Mouse (Mus musculus) thymus, adult 2 months (tissue): ENCODE data around the gene Cemip2. TPM values are rescaled to one million over a fixed set of nuclear protein-coding genes. Genes with fewer than 3 reads are reported as not detected.

Experiments used
- DNase-seq: peaks from one replicate; pipeline ENCODE4 v3.0.0; 2021
- H3K27ac ChIP-seq: fragments of 200-500 bp; 2 replicates; pipeline ENCODE4 v1.5.1; 2012; ENCODE audit warnings: low read length, control low read depth; ENCODE audit not compliant: control insufficient read depth, insufficient read depth
- H3K27me3 ChIP-seq: fragments of 200-500 bp; 2 replicates; pipeline ENCODE4 v1.6.1; 2012; ENCODE audit warnings: mild to moderate bottlenecking, low read length, moderate library complexity, mixed read lengths; ENCODE audit not compliant: control insufficient read depth, insufficient read depth
- H3K36me3 ChIP-seq: fragments of 200-500 bp; 2 replicates; pipeline ENCODE4 v1.6.1; 2012; ENCODE audit warnings: mild to moderate bottlenecking, low read length, moderate library complexity; ENCODE audit not compliant: control insufficient read depth, insufficient read depth
- H3K4me1 ChIP-seq: fragments of 200-500 bp; replicated peaks from 2 replicates; pipeline ENCODE4 v1.6.1; 2012; ENCODE audit warnings: low read length; ENCODE audit not compliant: control insufficient read depth, insufficient read depth
- H3K4me3 ChIP-seq: fragments of 200-500 bp; 2 replicates; pipeline ENCODE4 v1.5.1; 2012; ENCODE audit warnings: mild to moderate bottlenecking, low read length, control low read depth, moderate library complexity; ENCODE audit not compliant: control insufficient read depth, insufficient read depth
- CTCF ChIP-seq: fragments of 200-500 bp; IDR thresholded peaks from 2 replicates; pipeline ENCODE4 v1.5.1; 2012; ENCODE audit warnings: mild to moderate bottlenecking, control low read depth, low read length, moderate library complexity, borderline replicate concordance; ENCODE audit not compliant: control insufficient read depth, poor library complexity, insufficient read depth; ENCODE audit errors: extremely low read depth
- POLR2A ChIP-seq: fragments of 200-500 bp; IDR thresholded peaks from 2 replicates; pipeline ENCODE4 v1.6.1; 2012; ENCODE audit warnings: mild to moderate bottlenecking, low read length, control low read depth, moderate library complexity; ENCODE audit not compliant: control insufficient read depth, poor library complexity, insufficient read depth; ENCODE audit errors: extremely low read depth
- WGBS: fragments of 180-500 bp; shearing (Covaris S2); methylation state at CpG from one replicate; pipeline ENCODE4 v1.1.7; 2018; 5-methylcytosine and 5-hydroxymethylcytosine counted together
- polyA plus RNA-seq: library from polyadenylated mRNA; depleted of rRNA; stranded (reverse); fragments of >200 nt; gene quantifications from 2 replicates; pipeline ENCODE4 v1.2.3, GENCODE M21; 2012

The Cemip2 gene
- polyA plus RNA-seq, 1 experiment = 3.1 TPM

DNA sequence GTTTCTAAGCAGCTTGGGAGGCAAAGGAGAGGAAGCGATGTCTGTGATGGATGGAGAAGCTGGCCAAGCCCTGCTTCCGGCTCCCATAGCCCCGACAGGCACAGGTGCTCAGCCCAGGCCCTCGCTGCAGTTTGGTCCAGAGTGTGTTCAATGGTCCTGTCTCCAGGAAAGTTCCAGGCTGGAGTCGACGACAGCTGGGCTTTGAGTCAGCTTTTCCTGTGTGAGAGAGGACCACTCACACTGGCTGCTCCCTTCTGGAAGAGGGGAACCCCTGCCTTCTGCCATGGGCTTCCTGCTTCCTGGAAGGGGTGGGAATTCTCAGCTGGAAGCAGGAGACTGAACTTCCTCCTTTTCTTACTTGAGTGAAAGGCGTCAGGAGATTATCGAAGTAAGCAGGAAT lies 26.3 kb downstream of the Cemip2 start:
- no peak overlapping the region for H3K4me3 ChIP-seq
- no peak overlapping the region for H3K27ac ChIP-seq
- no peak for DNase-seq
- 91% methylated on average over 8 of the region's 8 CpGs for WGBS
- no peaks in the 10 kb centered on the region for H3K36me3 ChIP-seq
- no peaks in the 10 kb centered on the region for H3K27me3 ChIP-seq
- no peak for TF ChIP-seq POLR2A
- TF ChIP-seq CTCF = no peak
- no peaks in the 10 kb centered on the region for H3K4me1 ChIP-seq

DNA sequence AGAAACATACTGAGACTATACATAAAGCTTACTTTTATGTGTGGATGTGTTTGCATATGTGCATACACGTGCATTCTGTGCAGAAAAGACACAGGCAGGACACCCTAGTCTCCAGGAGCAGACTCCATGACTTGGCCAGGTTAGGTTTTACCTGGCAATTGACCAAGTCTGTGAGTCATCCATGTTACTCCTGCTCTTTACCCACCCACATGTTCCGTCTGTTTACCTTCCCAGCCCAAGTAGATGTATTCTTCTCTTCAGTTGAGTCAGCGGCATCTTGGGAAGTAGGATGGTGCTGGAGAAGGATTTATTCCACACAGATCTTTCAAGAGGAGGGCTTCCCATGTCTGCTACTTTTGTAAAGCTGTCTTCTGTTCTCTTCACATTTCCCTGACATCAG lies 27.2 kb downstream of the Cemip2 start:
- no peak for TF ChIP-seq CTCF
- no peaks in the 10 kb centered on the region for H3K27me3 ChIP-seq
- no peak for DNase-seq
- no peaks in the 10 kb centered on the region for H3K36me3 ChIP-seq
- 88% methylated on average over 3 of the region's 3 CpGs for WGBS
- no peaks in the 10 kb centered on the region for H3K4me1 ChIP-seq
- no peak overlapping the region for H3K4me3 ChIP-seq
- H3K27ac ChIP-seq = no peak overlapping the region

DNA sequence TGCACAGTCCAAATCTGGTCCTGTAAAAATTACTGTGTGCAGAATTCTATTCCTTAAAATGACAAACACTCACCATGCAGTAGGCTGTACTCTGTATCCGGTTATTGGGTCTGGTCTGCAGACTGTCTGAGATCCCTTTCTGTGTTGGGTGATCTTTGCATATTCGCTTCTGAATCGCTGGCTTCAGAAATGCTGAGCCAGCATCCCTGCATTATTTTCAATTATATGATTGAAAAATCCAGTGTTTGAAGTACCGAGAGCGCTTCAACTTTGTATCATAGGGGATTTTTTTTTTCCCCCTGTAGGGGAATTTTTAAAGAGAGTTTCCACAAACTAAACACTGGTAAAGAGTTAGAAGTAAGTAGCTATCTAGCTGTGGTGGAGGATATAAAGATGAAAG lies 32.0 kb downstream of the Cemip2 start:
- H3K4me3 ChIP-seq = no peak overlapping the region
- no peak for DNase-seq
- no peaks in the 10 kb centered on the region for H3K27me3 ChIP-seq
- WGBS = 95% methylated on average over 5 of the region's 5 CpGs
- H3K27ac ChIP-seq = no peak overlapping the region
- no peaks in the 10 kb centered on the region for H3K4me1 ChIP-seq
- TF ChIP-seq POLR2A = no peak
- no peaks in the 10 kb centered on the region for H3K36me3 ChIP-seq

DNA sequence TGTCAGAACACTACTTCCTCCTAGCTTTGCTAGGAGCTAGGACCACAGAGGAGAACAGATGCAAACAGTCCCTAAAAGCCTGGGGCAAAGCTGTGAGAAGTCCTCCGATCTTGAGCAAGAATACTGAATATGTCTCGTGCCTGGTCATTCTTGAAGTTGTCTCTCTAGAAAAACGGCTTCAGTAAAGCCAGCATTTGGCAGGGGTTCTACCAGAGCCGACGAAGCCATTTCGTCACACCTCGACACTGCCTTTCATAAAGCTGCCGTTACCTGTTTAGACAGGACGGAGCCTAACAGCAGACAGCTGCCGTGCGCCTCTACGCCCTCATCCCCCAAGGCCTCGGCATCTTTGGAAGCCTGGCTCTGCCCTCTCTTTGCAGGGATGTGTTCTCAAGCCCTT lies 35.4 kb downstream of the Cemip2 start:
- TF ChIP-seq POLR2A (no peak), CTCF (no peak)
- H3K4me3 ChIP-seq = no peak overlapping the region
- no peaks in the 10 kb centered on the region for H3K4me1 ChIP-seq
- H3K27me3 ChIP-seq = no peaks in the 10 kb centered on the region
- no peaks in the 10 kb centered on the region for H3K36me3 ChIP-seq
- no peak overlapping the region for H3K27ac ChIP-seq
- DNase-seq = no peak
- 92% methylated on average over 13 of the region's 13 CpGs for WGBS

DNA sequence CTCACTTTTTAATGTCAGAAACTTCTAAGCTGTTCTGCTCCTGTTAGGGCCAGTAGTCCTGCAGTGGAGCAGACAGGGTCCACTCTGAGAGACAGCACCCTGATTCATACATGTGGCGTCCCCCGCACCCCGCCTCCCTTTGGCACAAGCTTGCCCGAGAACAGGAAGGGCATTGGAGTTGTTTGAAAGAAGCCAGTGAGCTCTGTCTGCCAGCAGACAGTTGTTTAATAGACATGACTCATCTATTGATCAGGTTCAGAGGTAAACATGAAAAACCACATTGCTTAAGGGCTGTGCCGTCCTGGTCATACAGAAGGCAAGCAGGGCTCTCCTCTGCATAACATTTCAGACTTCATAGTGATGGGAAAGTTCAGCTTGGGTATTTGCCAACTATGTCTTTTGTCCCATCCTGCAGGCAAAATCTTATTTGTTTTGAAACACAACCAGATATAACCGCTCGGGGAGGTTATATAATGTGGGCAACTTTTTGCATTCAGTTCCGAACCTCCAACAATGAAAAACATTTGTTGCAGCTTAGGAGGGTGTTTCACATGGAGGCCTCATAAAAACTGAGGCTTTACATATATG lies 36.4 kb downstream of the Cemip2 start:
- H3K36me3 ChIP-seq = no peaks in the 10 kb centered on the region
- WGBS = 96% methylated on average over 8 of the region's 8 CpGs
- no peak for TF ChIP-seq POLR2A
- no peak for TF ChIP-seq CTCF

DNA sequence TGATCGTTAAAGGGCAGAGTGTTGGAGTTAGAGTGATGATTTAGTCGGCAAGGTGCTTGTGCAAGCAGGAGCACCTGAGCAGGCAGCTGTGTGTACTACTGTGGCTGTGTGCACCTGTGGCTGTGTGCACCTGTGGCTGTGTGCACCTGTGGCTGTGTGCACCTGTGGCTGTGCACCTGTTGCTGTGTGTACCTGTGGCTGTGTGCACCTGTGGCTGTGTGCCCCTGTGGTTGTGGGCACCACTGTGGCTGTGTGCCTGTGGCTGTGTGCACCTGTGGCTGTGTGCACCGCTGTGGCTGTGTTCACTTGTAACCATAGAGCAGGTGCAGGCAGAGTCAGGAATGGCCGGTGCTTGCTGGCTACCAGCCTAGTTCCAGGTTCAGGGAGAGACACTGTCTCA lies 38.1 kb downstream of the Cemip2 start:
- Histone ChIP-seq H3K27ac (no peak overlapping the region), H3K4me1 (no peaks in the 10 kb centered on the region), H3K36me3 (no peaks in the 10 kb centered on the region), H3K4me3 (no peak overlapping the region), H3K27me3 (no peaks in the 10 kb centered on the region)
- DNase-seq = no peak
- TF ChIP-seq CTCF (no peak), POLR2A (no peak)
- 93% methylated on average over 4 of the region's 4 CpGs for WGBS

More for the DNA sequence above, 36.4 kb downstream of the Cemip2 start:
- no peak for DNase-seq
- Histone ChIP-seq H3K27ac (no peak overlapping the region), H3K27me3 (no peaks in the 10 kb centered on the region), H3K4me3 (no peak overlapping the region), H3K4me1 (no peaks in the 10 kb centered on the region)

DNA sequence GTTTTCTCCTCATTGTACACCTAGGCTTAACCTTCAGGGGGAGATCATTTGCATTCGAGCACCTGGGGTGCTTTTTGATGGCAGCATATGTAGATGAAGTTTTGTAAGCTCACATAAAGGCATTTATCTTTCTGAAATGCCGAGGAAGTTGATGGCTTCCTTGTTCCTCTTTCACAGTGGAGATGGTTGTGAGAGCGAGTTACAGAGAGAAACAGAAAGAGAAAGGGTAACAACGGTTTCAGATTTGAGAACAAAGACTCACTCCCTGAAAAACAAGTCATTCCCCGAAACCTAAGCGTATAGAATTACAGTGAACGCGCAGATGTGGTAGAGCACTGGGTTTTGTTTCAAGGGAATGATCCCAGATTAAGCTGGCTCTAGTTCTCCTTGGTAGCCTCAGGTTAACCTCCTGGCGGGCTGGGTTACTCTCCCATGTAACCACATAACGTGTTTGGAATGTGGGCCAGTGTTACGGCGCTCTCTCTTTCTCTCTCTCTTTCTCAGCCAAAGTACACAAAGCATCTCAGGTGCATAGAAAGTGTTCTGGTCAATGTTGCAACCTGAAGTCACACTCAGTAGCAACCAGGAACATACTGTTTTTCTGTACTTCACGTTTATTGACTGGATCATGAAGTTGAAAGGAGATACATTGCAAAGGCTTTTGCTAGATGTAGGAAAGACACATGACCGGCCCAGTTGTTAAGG lies 40.0 kb downstream of the Cemip2 start:
- no peak overlapping the region for H3K27ac ChIP-seq
- no peak overlapping the region for H3K4me3 ChIP-seq
- TF ChIP-seq CTCF (no peak), POLR2A (no peak)
- 77% methylated on average over 14 of the region's 14 CpGs for WGBS
- DNase-seq = no peak
- H3K27me3 ChIP-seq = no peaks in the 10 kb centered on the region
- no peaks in the 10 kb centered on the region for H3K36me3 ChIP-seq
- H3K4me1 ChIP-seq = no peaks in the 10 kb centered on the region
